22 mouse cellular contexts compared by ENCODE assay signal in the genomic region with DNA sequence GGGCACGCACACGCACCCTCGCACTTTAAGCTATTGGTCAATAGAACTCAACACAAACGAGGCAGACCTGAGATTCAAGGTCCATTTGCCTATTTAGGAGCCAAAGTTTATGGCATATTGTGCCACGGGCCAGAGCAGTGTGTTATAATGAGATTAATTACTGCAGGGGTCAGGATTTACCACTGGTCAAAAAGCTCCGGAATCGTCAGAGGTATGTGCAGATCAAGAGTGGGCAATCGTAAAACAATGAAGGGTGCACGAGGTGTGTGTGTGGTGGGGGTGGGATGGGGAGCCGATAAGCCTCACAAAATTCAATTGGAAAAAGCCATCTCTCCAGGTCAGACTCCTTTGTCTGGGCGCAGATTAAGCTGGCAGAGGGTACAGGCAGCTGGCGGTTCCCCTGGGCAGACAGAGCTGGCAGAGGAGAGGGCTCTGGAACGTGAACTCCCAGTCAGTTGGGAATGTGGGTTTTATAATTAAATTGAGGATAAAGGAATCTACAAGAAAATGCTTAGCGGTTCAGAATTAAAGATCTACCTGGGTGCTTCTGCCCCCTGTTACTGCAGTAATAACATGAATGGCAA.
A peak's percentile ranks its signal among the peaks of the same experiment; 100 is the strongest.
DNase-seq lines count a peak whose midpoint lies in the region; ATAC-seq and TF ChIP-seq lines count a peak whose summit lies in the region.
"Had no signal": no experiment of that assay in that cellular context is flagged by ENCODE, and none has a peak within 500 bp of the region (broad histone marks: within the 10 kb centered on the region; RNA-seq: fewer than 3 reads in every experiment).

No protein-coding gene starts in this region.

- 0 out of 2 replicates have a peak, but pooled peaks have one; percentile 57 for ATAC-seq in hindbrain, embryonic 15.5 days (ENCODE audit: low FRiP score, low read depth)
- ATAC-seq in hindbrain, embryonic 13.5 days (ENCODE audit: low FRiP score) = no peak
- 0 out of 2 replicates have a peak, but pooled peaks have one; percentile 22 for ATAC-seq in midbrain, embryonic 13.5 days
- no peak for ATAC-seq in midbrain, embryonic 14.5 days (ENCODE audit: low FRiP score, low TSS enrichment)
- ATAC-seq: liver, postnatal 0 days had no signal

- H3K4me3 ChIP-seq in hindbrain, embryonic 15.5 days = no peak overlapping the region
- no peak overlapping the region for H3K4me3 ChIP-seq in hindbrain, embryonic 13.5 days
- H3K4me3 ChIP-seq in midbrain, embryonic 13.5 days (replicated peaks) = no peak overlapping the region
- no peak overlapping the region for H3K4me3 ChIP-seq in midbrain, embryonic 14.5 days (replicated peaks; ENCODE audit: low read depth, low read length)
- peak overlapping the region in 1 of 2 experiments; percentile 10; a peak in 2 of 4 replicates for H3K4me3 ChIP-seq in ES-E14 (ENCODE audit: insufficient read depth in 1 of 2, low read depth in 1 of 2, low read length in 2 of 2, poor library complexity in 1 of 2, severe bottlenecking in 1 of 2)
- H3K4me3 ChIP-seq: gastrocnemius, adult 2 months; heart, embryonic 10.5 days; left cerebral cortex, adult 2 months; limb, embryonic 10.5 days; megakaryocyte, embryonic 14.5 days; stomach, embryonic 15.5 days had no signal

- H3K36me3 ChIP-seq in hindbrain, embryonic 15.5 days = no peaks in the 10 kb centered on the region
- H3K36me3 ChIP-seq in hindbrain, embryonic 13.5 days = no peaks in the 10 kb centered on the region
- no peaks in the 10 kb centered on the region for H3K36me3 ChIP-seq in midbrain, embryonic 13.5 days
- no peaks in the 10 kb centered on the region for H3K36me3 ChIP-seq in midbrain, embryonic 14.5 days (ENCODE audit: control insufficient read depth, insufficient read depth, low read length)
- no peaks in the 10 kb centered on the region for H3K36me3 ChIP-seq in ES-E14 (ENCODE audit: control insufficient read depth, insufficient read depth, low read length, poor library complexity, severe bottlenecking)
- H3K36me3 ChIP-seq: G1E; heart, embryonic 10.5 days; limb, embryonic 10.5 days; stomach, embryonic 15.5 days had no signal

- WGBS in hindbrain, embryonic 15.5 days = 65% methylated on average over 14 of the region's 14 CpGs
- WGBS in hindbrain, embryonic 13.5 days = 72% methylated on average over 14 of the region's 14 CpGs
- WGBS in midbrain, embryonic 13.5 days = 59% methylated on average over 14 of the region's 14 CpGs
- 62% methylated on average over 14 of the region's 14 CpGs for WGBS in midbrain, embryonic 14.5 days

- no peak overlapping the region for H3K9ac ChIP-seq in hindbrain, embryonic 15.5 days
- H3K9ac ChIP-seq in hindbrain, embryonic 13.5 days = no peak overlapping the region
- H3K9ac ChIP-seq in midbrain, embryonic 13.5 days (replicated peaks) = no peak overlapping the region
- H3K9ac ChIP-seq in midbrain, embryonic 14.5 days (replicated peaks; ENCODE audit: low read length) = no peak overlapping the region
- peak overlapping the region; percentile 43; the same call in 1 of the 2 replicates for H3K9ac ChIP-seq in ES-E14 (ENCODE audit: insufficient read depth, low read depth, low read length, poor library complexity, severe bottlenecking)
- H3K9ac ChIP-seq: liver, postnatal 0 days; stomach, embryonic 15.5 days had no signal

- in situ Hi-C loops in ES-E14 (cut with MboI; ENCODE audit: low sequenced_read_pairs in 2 of 2, unreplicated experiment in 2 of 2) = no loop called here

- peaks cover 18% of the 10 kb centered on the region for H3K4me1 ChIP-seq in hindbrain, embryonic 15.5 days (replicated peaks)
- H3K4me1 ChIP-seq in hindbrain, embryonic 13.5 days (replicated peaks) = peaks cover 22% of the 10 kb centered on the region
- peaks cover 27% of the 10 kb centered on the region for H3K4me1 ChIP-seq in midbrain, embryonic 13.5 days (replicated peaks)
- peaks cover 15% of the 10 kb centered on the region for H3K4me1 ChIP-seq in midbrain, embryonic 14.5 days (ENCODE audit: control insufficient read depth, insufficient read depth, low read length)
- peaks cover 20 to 28% of the 10 kb centered on the region in 2 experiments for H3K4me1 ChIP-seq in ES-E14 (ENCODE audit: control insufficient read depth in 2 of 2, insufficient read depth in 2 of 2, low read length in 2 of 2, poor library complexity in 1 of 2)

- H3K4me2 ChIP-seq in hindbrain, embryonic 15.5 days = no peak overlapping the region
- H3K4me2 ChIP-seq in hindbrain, embryonic 13.5 days = no peak overlapping the region
- H3K4me2 ChIP-seq in midbrain, embryonic 13.5 days (replicated peaks) = no peak overlapping the region
- no peak overlapping the region for H3K4me2 ChIP-seq in midbrain, embryonic 14.5 days (ENCODE audit: low read length)
- H3K4me2 ChIP-seq: stomach, embryonic 15.5 days had no signal

- H3K9me3 ChIP-seq in hindbrain, embryonic 15.5 days = no peaks in the 10 kb centered on the region
- no peaks in the 10 kb centered on the region for H3K9me3 ChIP-seq in hindbrain, embryonic 13.5 days
- H3K9me3 ChIP-seq in midbrain, embryonic 13.5 days = no peaks in the 10 kb centered on the region
- no peaks in the 10 kb centered on the region for H3K9me3 ChIP-seq in midbrain, embryonic 14.5 days (ENCODE audit: control insufficient read depth, low read length)
- H3K9me3 ChIP-seq in ES-E14 (ENCODE audit: control insufficient read depth, insufficient read depth, low read depth, low read length) = no peaks in the 10 kb centered on the region
- H3K9me3 ChIP-seq: G1E; heart, embryonic 10.5 days; limb, embryonic 10.5 days; megakaryocyte, embryonic 14.5 days; stomach, embryonic 15.5 days had no signal

- DNase-seq in midbrain, embryonic 14.5 days = no peak
- DNase-seq in ES-E14 (ENCODE audit: low read depth, low spot score) = no peak
- DNase-seq in brain, embryonic 14.5 days (ENCODE audit: low read depth) = peak; percentile 73
- DNase-seq in layer of hippocampus, postnatal 25 days (ENCODE audit: extremely low spot score in 1 of 2, low spot score in 1 of 2) = no peak
- DNase-seq in frontal cortex, postnatal 10 days (ENCODE audit: low spot score in 2 of 2) = no peak
- DNase-seq: cerebellum, postnatal 25 days; embryo, embryonic 11 days; gastrocnemius, adult 2 months; kidney, adult 11 months; kidney, postnatal 25 days; liver, postnatal 0 days; lung, postnatal 10 days; thymus, adult 18-20 months had no signal

- H3K27ac ChIP-seq in hindbrain, embryonic 15.5 days (replicated peaks) = no peak overlapping the region
- H3K27ac ChIP-seq in hindbrain, embryonic 13.5 days = no peak overlapping the region
- H3K27ac ChIP-seq in midbrain, embryonic 13.5 days = 0 out of 2 replicates have a peak overlapping the region, but pooled peaks have one; percentile 27
- no peak overlapping the region for H3K27ac ChIP-seq in midbrain, embryonic 14.5 days (replicated peaks; ENCODE audit: low read depth, low read length)
- no peak overlapping the region for H3K27ac ChIP-seq in ES-E14 (ENCODE audit: insufficient read depth, low read depth, low read length, poor library complexity, severe bottlenecking)
- H3K27ac ChIP-seq: gastrocnemius, adult 2 months; heart, embryonic 10.5 days; left cerebral cortex, adult 2 months; limb, embryonic 10.5 days; stomach, embryonic 15.5 days had no signal

- H3K27me3 ChIP-seq in hindbrain, embryonic 15.5 days = no peaks in the 10 kb centered on the region
- no peaks in the 10 kb centered on the region for H3K27me3 ChIP-seq in hindbrain, embryonic 13.5 days
- no peaks in the 10 kb centered on the region for H3K27me3 ChIP-seq in midbrain, embryonic 13.5 days
- H3K27me3 ChIP-seq in midbrain, embryonic 14.5 days (ENCODE audit: control insufficient read depth, insufficient read depth, low read length) = no peaks in the 10 kb centered on the region
- H3K27me3 ChIP-seq: megakaryocyte, embryonic 14.5 days; stomach, embryonic 15.5 days had no signal

- no peak for TF ChIP-seq CTCF in brain, embryonic 14.5 days (IDR thresholded peaks at IDR 0.05; ENCODE audit: borderline replicate concordance, extremely low read depth, insufficient read depth, insufficient read length)

- TF ChIP-seq POLR2A in brain, embryonic 14.5 days (IDR thresholded peaks at IDR 0.05; ENCODE audit: borderline replicate concordance, extremely low read depth, insufficient read depth, insufficient read length, poor library complexity, severe bottlenecking) = no peak

TF ChIP-seq in ES-E14, 5 proteins besides CTCF, POLR2A, EP300 and RAD21:
- TF ChIP-seq MAFK (IDR thresholded peaks at IDR 0.05; ENCODE audit: insufficient read depth, low read depth, low read length) = no peak
- no peak for TF ChIP-seq ZC3H11A (IDR thresholded peaks at IDR 0.05; ENCODE audit: borderline replicate concordance, low read depth, low read length)
- TF ChIP-seq HCFC1 (IDR thresholded peaks at IDR 0.05; ENCODE audit: borderline replicate concordance, insufficient read depth, low read length) = no peak
- no peak for TF ChIP-seq ZNF384 (IDR thresholded peaks at IDR 0.05; ENCODE audit: low read depth, low read length)
- no peak for TF ChIP-seq CHD2 (IDR thresholded peaks at IDR 0.05; ENCODE audit: low read depth, low read length)

Comparison
In these comparisons a context has a peak if more than half of its experiments do, and no peak if none do; other contexts are left out.
1. ATAC-seq: peak in hindbrain, embryonic 15.5 days (single experiment) and midbrain, embryonic 13.5 days (single experiment); none in hindbrain, embryonic 13.5 days (single experiment) and midbrain, embryonic 14.5 days (single experiment).